Mouse (Mus musculus) brain, embryonic 14.5 days (tissue): Measurements from ENCODE around the gene Sec24c. TPM values are rescaled to one million over a fixed set of nuclear protein-coding genes. Genes with fewer than 3 reads are reported as not detected.
"Not testable (repeated sequence)": the region's sequence is repeated elsewhere in the genome, so short reads cannot be mapped to it uniquely, and the experiment has no call there.

Experiments used
- DNase-seq: peaks from one replicate; pipeline ENCODE4 v3.0.0-alpha.2; 2011; ENCODE audit warnings: low read depth
- CTCF ChIP-seq: fragments of 200-500 bp; IDR thresholded peaks from 2 replicates; pipeline ENCODE4 v1.5.1; 2012; ENCODE audit warnings: inconsistent platforms, mild to moderate bottlenecking, moderate library complexity, borderline replicate concordance; ENCODE audit not compliant: insufficient read depth, insufficient read length; ENCODE audit errors: extremely low read depth
- POLR2A ChIP-seq: fragments of 200-500 bp; IDR thresholded peaks from 2 replicates; pipeline ENCODE4 v1.6.1; 2012; ENCODE audit warnings: mild to moderate bottlenecking, inconsistent platforms, borderline replicate concordance; ENCODE audit not compliant: poor library complexity, insufficient read depth, insufficient read length, severe bottlenecking; ENCODE audit errors: extremely low read depth
- polyA plus RNA-seq: library from polyadenylated mRNA; depleted of rRNA; stranded (reverse); fragments of >200 nt; gene quantifications from 2 replicates; pipeline ENCODE4 v1.2.3, GENCODE M21; 2012; rRNA removed

Gene Sec24c
- 159 and 187 TPM in 2 replicates for polyA plus RNA-seq

- TF ChIP-seq CTCF = no peak
- peak; percentile 23; the same call in 1 of the 2 replicates for TF ChIP-seq POLR2A
- peak; percentile 99 for DNase-seq
Measured at GRCm38 (mm10) chr14:20674064-20674833, at the start of gene Sec24c. Sec24c (plus strand) TSS chr14:20674308.

- no peak for DNase-seq
- TF ChIP-seq POLR2A (no peak), CTCF (no peak)
Measured at GRCm38 (mm10) chr14:20626447-20626846, 47.7 kb upstream of the Sec24c start.

- no peak for DNase-seq
- no peak for TF ChIP-seq POLR2A
- TF ChIP-seq CTCF = no peak
Measured at GRCm38 (mm10) chr14:20626971-20627370, 47.1 kb upstream of the Sec24c start.

- no peak for DNase-seq
- TF ChIP-seq CTCF = no peak
- TF ChIP-seq POLR2A = no peak
Measured at GRCm38 (mm10) chr14:20631253-20631652, 42.9 kb upstream of the Sec24c start.

GRCm38 (mm10) chr14:20635546-20635945 lies 38.6 kb upstream of the Sec24c start:
- TF ChIP-seq CTCF (no peak), POLR2A (no peak)
- no peak for DNase-seq

- DNase-seq = not testable (repeated sequence)
Measured at GRCm38 (mm10) chr14:20636968-20637367, 37.1 kb upstream of the Sec24c start.

- no peak for DNase-seq
Measured at GRCm38 (mm10) chr14:20637818-20638574, 36.1 kb upstream of the Sec24c start.

GRCm38 (mm10) chr14:20638702-20639101 lies 35.4 kb upstream of the Sec24c start:
- no peak for DNase-seq
- TF ChIP-seq POLR2A (no peak), CTCF (no peak)

More at GRCm38 (mm10) chr14:20637818-20638574, 36.1 kb upstream of the Sec24c start:
- TF ChIP-seq CTCF (no peak), POLR2A (no peak)

GRCm38 (mm10) chr14:20639918-20640619 lies 34.0 kb upstream of the Sec24c start:
- TF ChIP-seq CTCF = no peak
- TF ChIP-seq POLR2A = no peak
- DNase-seq = peak; percentile 45

GRCm38 (mm10) chr14:20640644-20641437 lies 33.3 kb upstream of the Sec24c start, which contains the start of gene Usp54:
Usp54 (minus strand) TSS chr14:20641063.
- TF ChIP-seq POLR2A (peak; percentile 52; the same call in 1 of the 2 replicates), CTCF (no peak)
- peak; percentile 99 for DNase-seq

- peak; percentile 35 for DNase-seq
- TF ChIP-seq CTCF (no peak), POLR2A (no peak)
Measured at GRCm38 (mm10) chr14:20641438-20641875, 32.7 kb upstream of the Sec24c start.

- no peak for DNase-seq
- TF ChIP-seq CTCF (no peak), POLR2A (no peak)
Measured at GRCm38 (mm10) chr14:20645547-20645946, 28.6 kb upstream of the Sec24c start.
